9 mouse cellular contexts compared by ENCODE assay signal in genomic region chr11:54067318-54067995, GRCm38 (mm10). TPM values are rescaled to one million over a fixed set of nuclear protein-coding genes. Genes with fewer than 3 reads are reported as not detected.
DNase-seq lines count a peak whose midpoint lies in the region; ATAC-seq and TF ChIP-seq lines count a peak whose summit lies in the region.
"Had no signal": no experiment of that assay in that cellular context is flagged by ENCODE, and none has a peak within 500 bp of the region (broad histone marks: within the 10 kb centered on the region; RNA-seq: fewer than 3 reads in every experiment).

No protein-coding gene starts in this region.

- intact Hi-C loops in left cerebral cortex, adult 2 months (cut with DNase I), result no loop called here

- 13% methylated on average over 12 of the region's 12 CpGs for WGBS in heart, embryonic 11.5 days (ENCODE audit: insufficient replicate concordance)
- WGBS in limb, embryonic 10.5 days, result 12% methylated on average over 12 of the region's 12 CpGs
- 25% methylated on average over 12 of the region's 12 CpGs for WGBS in neural tube, embryonic 11.5 days
- WGBS in thymus, adult 2 months, result 86% methylated on average over 12 of the region's 12 CpGs

- peak; percentile 84 for DNase-seq in limb, embryonic 10.5 days (ENCODE audit: low spot score)
- peak; percentile 51 for DNase-seq in neural tube, embryonic 11.5 days (ENCODE audit: low spot score)
- no peak for DNase-seq in thymus, adult 2 months
- DNase-seq in left cerebral cortex, adult 2 months (ENCODE audit: extremely low spot score in 1 of 2, low spot score in 2 of 2), result no peak

- H3K27ac ChIP-seq in heart, embryonic 11.5 days (ENCODE audit: low read depth, low read length), result peak overlapping the region; percentile 24; the same call in 1 of the 2 replicates
- peak overlapping the region; percentile 93 for H3K27ac ChIP-seq in limb, embryonic 10.5 days
- no peak overlapping the region for H3K27ac ChIP-seq in neural tube, embryonic 11.5 days (ENCODE audit: low read depth, low read length)
- H3K27ac ChIP-seq in thymus, adult 2 months (ENCODE audit: control insufficient read depth, insufficient read depth, low read length), result no peak overlapping the region; the same call in 1 of the 2 replicates
- no peak overlapping the region for H3K27ac ChIP-seq in left cerebral cortex, adult 2 months

- peak overlapping the region; percentile 64 for H3K4me3 ChIP-seq in megakaryocyte, embryonic 14.5 days (replicated peaks)
- H3K4me3 ChIP-seq in heart, embryonic 11.5 days (ENCODE audit: low read depth, low read length), result peak overlapping the region; percentile 53; the same call in 1 of the 2 replicates
- peak overlapping the region; percentile 66 for H3K4me3 ChIP-seq in limb, embryonic 10.5 days
- peak overlapping the region; percentile 56 for H3K4me3 ChIP-seq in neural tube, embryonic 11.5 days (ENCODE audit: low read depth, low read length)
- no peak overlapping the region for H3K4me3 ChIP-seq in thymus, adult 2 months (ENCODE audit: control insufficient read depth, insufficient read depth, low read length)
- H3K4me3 ChIP-seq in left cerebral cortex, adult 2 months, result no peak overlapping the region

- no peaks in the 10 kb centered on the region for H3K36me3 ChIP-seq in megakaryocyte, embryonic 14.5 days (replicated peaks; ENCODE audit: low read length)
- no peaks in the 10 kb centered on the region for H3K36me3 ChIP-seq in heart, embryonic 11.5 days (ENCODE audit: control insufficient read depth, insufficient read depth, low read length)
- peaks cover 41% of the 10 kb centered on the region for H3K36me3 ChIP-seq in limb, embryonic 10.5 days
- no peaks in the 10 kb centered on the region for H3K36me3 ChIP-seq in neural tube, embryonic 11.5 days (ENCODE audit: control insufficient read depth, insufficient read depth, low read length)
- H3K36me3 ChIP-seq in thymus, adult 2 months (ENCODE audit: control insufficient read depth, insufficient read depth, low read length), result no peaks in the 10 kb centered on the region

- ATAC-seq in megakaryocyte, adult 5-6 weeks (ENCODE audit: poor library complexity, severe bottlenecking), result no peak
- ATAC-seq in heart, embryonic 11.5 days (replicated peaks; ENCODE audit: insufficient number of reproducible peaks, low FRiP score, low TSS enrichment), result no peak
- ATAC-seq in neural tube, embryonic 11.5 days (ENCODE audit: insufficient read depth, low FRiP score, low TSS enrichment), result no peak
- no peak for ATAC-seq in megakaryocyte-erythroid progenitor cell, adult 5-6 weeks (replicated peaks; ENCODE audit: low FRiP score, low TSS enrichment, poor library complexity, severe bottlenecking)
- ATAC-seq: Patski had no signal

- H3K9me3 ChIP-seq in megakaryocyte, embryonic 14.5 days, result no peaks in the 10 kb centered on the region
- no peaks in the 10 kb centered on the region for H3K9me3 ChIP-seq in heart, embryonic 11.5 days (replicated peaks; ENCODE audit: control insufficient read depth, low read length)
- H3K9me3 ChIP-seq in limb, embryonic 10.5 days (replicated peaks), result no peaks in the 10 kb centered on the region
- no peaks in the 10 kb centered on the region for H3K9me3 ChIP-seq in neural tube, embryonic 11.5 days (ENCODE audit: control insufficient read depth, low read length)

- peaks cover 95% of the 10 kb centered on the region for H3K27me3 ChIP-seq in megakaryocyte, embryonic 14.5 days (replicated peaks)
- peaks cover 40% of the 10 kb centered on the region for H3K27me3 ChIP-seq in heart, embryonic 11.5 days (ENCODE audit: control insufficient read depth, insufficient read depth, low read length)
- no peaks in the 10 kb centered on the region for H3K27me3 ChIP-seq in limb, embryonic 10.5 days (ENCODE audit: low read depth, poor library complexity, severe bottlenecking)
- no peaks in the 10 kb centered on the region for H3K27me3 ChIP-seq in neural tube, embryonic 11.5 days (ENCODE audit: control insufficient read depth, insufficient read depth, low read length)
- H3K27me3 ChIP-seq in thymus, adult 2 months (ENCODE audit: control insufficient read depth, insufficient read depth, low read length), result peaks cover 11% of the 10 kb centered on the region; the same call in 1 of the 2 replicates
- H3K27me3 ChIP-seq: Patski had no signal

- no peak for TF ChIP-seq POLR2A in thymus, adult 2 months (IDR thresholded peaks at IDR 0.05; ENCODE audit: control insufficient read depth, extremely low read depth, insufficient read depth, low read length, poor library complexity)

- TF ChIP-seq CTCF in thymus, adult 2 months (IDR thresholded peaks at IDR 0.05; ENCODE audit: borderline replicate concordance, control insufficient read depth, extremely low read depth, insufficient read depth, low read length, poor library complexity), result no peak
- TF ChIP-seq CTCF in left cerebral cortex, adult 2 months (IDR thresholded peaks at IDR 0.05), result no peak

- H3K9ac ChIP-seq in heart, embryonic 11.5 days (ENCODE audit: low read depth, low read length), result no peak overlapping the region
- peak overlapping the region; percentile 65 for H3K9ac ChIP-seq in neural tube, embryonic 11.5 days (ENCODE audit: low read length)

- peaks cover 17% of the 10 kb centered on the region for H3K4me1 ChIP-seq in megakaryocyte, embryonic 14.5 days
- peaks cover 18% of the 10 kb centered on the region for H3K4me1 ChIP-seq in heart, embryonic 11.5 days (ENCODE audit: control insufficient read depth, insufficient read depth, low read length)
- peaks cover 72% of the 10 kb centered on the region for H3K4me1 ChIP-seq in limb, embryonic 10.5 days
- H3K4me1 ChIP-seq in neural tube, embryonic 11.5 days (ENCODE audit: control insufficient read depth, insufficient read depth, low read length), result peaks cover 7% of the 10 kb centered on the region; the same call in 1 of the 2 replicates
- peaks cover 62% of the 10 kb centered on the region for H3K4me1 ChIP-seq in thymus, adult 2 months (replicated peaks; ENCODE audit: control insufficient read depth, insufficient read depth, low read length)

- peak overlapping the region; percentile 85 for H3K4me2 ChIP-seq in heart, embryonic 11.5 days
- H3K4me2 ChIP-seq in neural tube, embryonic 11.5 days (ENCODE audit: low read depth), result peak overlapping the region; percentile 88

RNA-seq across cellular contexts. Expression of gene Pdlim4, which starts 1.4 kb away (rescaled TPM):
- 14.3 TPM in 1 of 2 replicates, not detected in the other for polyA plus RNA-seq in megakaryocyte, embryonic 14.5 days (2012; ENCODE audit: insufficient read depth, low replicate concordance)
- 0.33 and 0.82 TPM in 2 replicates for total RNA-seq in megakaryocyte, adult 5-6 weeks (2015)
- total RNA-seq in megakaryocyte, adult 5-6 weeks (2017), result 0.77 and 3.9 TPM in 2 replicates
- 8.6 and 12.0 TPM in 2 replicates for polyA plus RNA-seq in heart, embryonic 11.5 days (2014; fragmentation: Nextera tagmentation; extraction: Ambion mirVana)
- 160 and 171 TPM in 2 replicates for polyA plus RNA-seq in limb, embryonic 10.5 days (2016; fragmentation: Nextera tagmentation; extraction: Ambion mirVana)
- 59.7 and 65.1 TPM in 2 replicates for polyA plus RNA-seq in neural tube, embryonic 11.5 days (2014; fragmentation: Nextera tagmentation; extraction: Ambion mirVana)
- 51.8 and 62.0 TPM in 2 replicates for polyA plus RNA-seq in thymus, adult 2 months (2012; rRNA removed)
- 10 to 100 TPM; 13.8 to 14.0 TPM for total RNA-seq in left cerebral cortex, adult 2 months (2021)
- total RNA-seq in megakaryocyte-erythroid progenitor cell, adult 5-6 weeks (2014; fragmentation: Nextera tagmentation), result not detected in 2 replicates
- 0.69 TPM in 1 of 2 replicates, not detected in the other for total RNA-seq in megakaryocyte-erythroid progenitor cell, adult 5-6 weeks (2017)

RNA-seq across cellular contexts. Expression of gene P4ha2, which starts 32.4 kb away (rescaled TPM):
- 0.29 TPM in 1 of 2 replicates, not detected in the other for polyA plus RNA-seq in megakaryocyte, embryonic 14.5 days (2012; ENCODE audit: insufficient read depth, low replicate concordance)
- not detected in 2 replicates for total RNA-seq in megakaryocyte, adult 5-6 weeks (2015)
- total RNA-seq in megakaryocyte, adult 5-6 weeks (2017), result not detected in 2 replicates
- polyA plus RNA-seq in heart, embryonic 11.5 days (2014; fragmentation: Nextera tagmentation; extraction: Ambion mirVana), result 51.6 and 61.3 TPM in 2 replicates
- polyA plus RNA-seq in limb, embryonic 10.5 days (2016; fragmentation: Nextera tagmentation; extraction: Ambion mirVana), result 35.6 and 38.7 TPM in 2 replicates
- polyA plus RNA-seq in neural tube, embryonic 11.5 days (2014; fragmentation: Nextera tagmentation; extraction: Ambion mirVana), result 18.4 TPM in 2 replicates
- polyA plus RNA-seq in thymus, adult 2 months (2012; rRNA removed), result 4.6 and 4.8 TPM in 2 replicates
- 10 to 100 TPM; 21.8 to 32.0 TPM for total RNA-seq in left cerebral cortex, adult 2 months (2021)
- total RNA-seq in megakaryocyte-erythroid progenitor cell, adult 5-6 weeks (2014; fragmentation: Nextera tagmentation), result 1.4 and 12.9 TPM in 2 replicates
- total RNA-seq in megakaryocyte-erythroid progenitor cell, adult 5-6 weeks (2017), result 0.65 and 2.5 TPM in 2 replicates

RNA-seq across cellular contexts. Expression of gene Slc22a4, which starts 39.6 kb away (rescaled TPM):
- 0.04 and 5.0 TPM in 2 replicates for polyA plus RNA-seq in megakaryocyte, embryonic 14.5 days (2012; ENCODE audit: insufficient read depth, low replicate concordance)
- 6.8 and 11.0 TPM in 2 replicates for total RNA-seq in megakaryocyte, adult 5-6 weeks (2015)
- 8.0 and 8.5 TPM in 2 replicates for total RNA-seq in megakaryocyte, adult 5-6 weeks (2017)
- 4.0 and 5.4 TPM in 2 replicates for polyA plus RNA-seq in heart, embryonic 11.5 days (2014; fragmentation: Nextera tagmentation; extraction: Ambion mirVana)
- polyA plus RNA-seq in limb, embryonic 10.5 days (2016; fragmentation: Nextera tagmentation; extraction: Ambion mirVana), result 1.1 TPM in 2 replicates
- 0.72 and 1.2 TPM in 2 replicates for polyA plus RNA-seq in neural tube, embryonic 11.5 days (2014; fragmentation: Nextera tagmentation; extraction: Ambion mirVana)
- 1.2 and 1.6 TPM in 2 replicates for polyA plus RNA-seq in thymus, adult 2 months (2012; rRNA removed)
- 1 to 10 TPM; 8.5 to 8.8 TPM for total RNA-seq in left cerebral cortex, adult 2 months (2021)
- 8.4 and 11.5 TPM in 2 replicates for total RNA-seq in megakaryocyte-erythroid progenitor cell, adult 5-6 weeks (2014; fragmentation: Nextera tagmentation)
- 1.8 and 4.9 TPM in 2 replicates for total RNA-seq in megakaryocyte-erythroid progenitor cell, adult 5-6 weeks (2017)

Comparison
In these comparisons a context has a peak if more than half of its experiments do, and no peak if none do; other contexts are left out.
1. H3K4me3 ChIP-seq: peak in megakaryocyte, embryonic 14.5 days (single experiment), heart, embryonic 11.5 days (single experiment), limb, embryonic 10.5 days (single experiment) and neural tube, embryonic 11.5 days (single experiment); none in thymus, adult 2 months (single experiment) and left cerebral cortex, adult 2 months (single experiment).
2. H3K27ac ChIP-seq: peak in heart, embryonic 11.5 days (single experiment) and limb, embryonic 10.5 days (single experiment); none in neural tube, embryonic 11.5 days (single experiment), thymus, adult 2 months (single experiment) and left cerebral cortex, adult 2 months (single experiment).
3. DNase-seq: peak in limb, embryonic 10.5 days (single experiment) and neural tube, embryonic 11.5 days (single experiment); none in thymus, adult 2 months (single experiment) and left cerebral cortex, adult 2 months (0 of 2).